Mouse (Mus musculus) adrenal gland, adult 18-20 months (tissue): ENCODE measurements around the gene Zscan20. TPM values are rescaled to one million over a fixed set of nuclear protein-coding genes. Genes with fewer than 3 reads are reported as not detected.

Source experiments
- total RNA-seq, 2 experiments: library from RNA; stranded (reverse); gene quantifications; 1 replicate in 1 of 2; 2 replicates in 1 of 2; pipeline ENCODE4 v1.2.3; 2021

Gene Zscan20
- total RNA-seq, 2 experiments from 2014 or later, result 4.6 to 6.6 TPM

Other genes starting within 250 kb of the Zscan20 start
- gene Tlr12, start 8.5 kb upstream of the Zscan20 start, total RNA-seq, result 1 to 10 TPM in 1 of 2 experiments, under 1 TPM in 1; 0.53 to 1.9 TPM
- gene Phc2, start 44.6 kb upstream of the Zscan20 start, total RNA-seq, result 10 to 100 TPM; 69.8 to 88.5 TPM
- under 1 TPM; 0.17 to 0.42 TPM for gene A3galt2, start 145.3 kb upstream of the Zscan20 start, total RNA-seq
- 10 to 100 TPM; 16.0 to 17.5 TPM for gene Zfp362, start 195.9 kb upstream of the Zscan20 start, total RNA-seq